Mouse (Mus musculus): ENCODE data around the gene Cmip.

- TF ChIP-seq MAX (IDR thresholded peaks at IDR 0.05) (no peak), MYOG (IDR thresholded peaks at IDR 0.05; ENCODE audit: control insufficient read depth, extremely low read depth, insufficient read length) (no peak), CTCF (IDR thresholded peaks at IDR 0.05; ENCODE audit: control insufficient read depth, insufficient read depth, insufficient read length) (no peak), USF1 (IDR thresholded peaks at IDR 0.05; ENCODE audit: low read depth) (peak; percentile 19), MYOD1 (IDR thresholded peaks at IDR 0.05; ENCODE audit: control insufficient read depth, insufficient read length, low read depth) (no peak), FOSL1 (IDR thresholded peaks at IDR 0.05; ENCODE audit: insufficient read depth, low read length, poor library complexity, severe bottlenecking) (no peak), CEBPB (IDR thresholded peaks at IDR 0.05; ENCODE audit: low read depth) (no peak)
These were observed 106.4 kb downstream of the Cmip start for GRCm38 (mm10) chr8:117363291-117363690.

All from C2C12 (cell line).